Mouse (Mus musculus) liver, embryonic 12.5 days (tissue): Measurements from ENCODE around the gene Ryk. TPM values are rescaled to one million over a fixed set of nuclear protein-coding genes. Genes with fewer than 3 reads are reported as not detected.
"Not testable (repeated sequence)": the region's sequence is repeated elsewhere in the genome, so short reads cannot be mapped to it uniquely, and the experiment has no call there.

Experiments
- ATAC-seq: fragments of 200-750 bp; cut with Nextera tagmentation; 2 replicates; pipeline ENCODE4 v1.8.0; 2017; ENCODE audit warnings: moderate number of reproducible peaks, mild to moderate bottlenecking, moderate library complexity
- H3K27ac ChIP-seq: fragments of 300-500 bp; sonication (generic); 2 replicates; pipeline ENCODE4 v1.5.1; 2016; ENCODE audit warnings: mild to moderate bottlenecking
- H3K27me3 ChIP-seq: fragments of 300-500 bp; sonication (generic); replicated peaks from 2 replicates; pipeline ENCODE4 v1.6.1; 2016; ENCODE audit warnings: mild to moderate bottlenecking, moderate library complexity
- H3K36me3 ChIP-seq: fragments of 300-500 bp; sonication (generic); 2 replicates; pipeline ENCODE4 v1.6.1; 2016; ENCODE audit warnings: mild to moderate bottlenecking, moderate library complexity
- H3K4me1 ChIP-seq: fragments of 300-500 bp; sonication (generic); 2 replicates; pipeline ENCODE4 v1.6.1; 2016
- H3K4me2 ChIP-seq: fragments of 300-500 bp; sonication (generic); 2 replicates; pipeline ENCODE4 v1.6.1; 2016; ENCODE audit warnings: mild to moderate bottlenecking, moderate library complexity
- H3K4me3 ChIP-seq: fragments of 300-500 bp; sonication (generic); 2 replicates; pipeline ENCODE4 v1.5.1; 2016; ENCODE audit warnings: mild to moderate bottlenecking, moderate library complexity
- H3K9ac ChIP-seq: fragments of 300-500 bp; sonication (generic); 2 replicates; pipeline ENCODE4 v1.6.1; 2016; ENCODE audit warnings: mild to moderate bottlenecking, moderate library complexity
- H3K9me3 ChIP-seq: fragments of 300-500 bp; sonication (generic); replicated peaks from 2 replicates; pipeline ENCODE4 v1.6.1; 2016; ENCODE audit warnings: mild to moderate bottlenecking, moderate library complexity
- WGBS: fragments of 180-500 bp; shearing (Covaris S2); methylation state at CpG from one replicate; pipeline ENCODE4 v1.1.7; 2016; ENCODE audit not compliant: insufficient replicate concordance; 5-methylcytosine and 5-hydroxymethylcytosine counted together
- polyA plus RNA-seq: library from polyadenylated mRNA; unstranded; fragments of >200 nt; fragmentation: Nextera tagmentation; extraction: Ambion mirVana; gene quantifications from 2 replicates; pipeline ENCODE4 v1.2.1, GENCODE M21; 2016

Ryk gene
- polyA plus RNA-seq, 1 experiment from 2014 or later, result 8.3 TPM

DNA sequence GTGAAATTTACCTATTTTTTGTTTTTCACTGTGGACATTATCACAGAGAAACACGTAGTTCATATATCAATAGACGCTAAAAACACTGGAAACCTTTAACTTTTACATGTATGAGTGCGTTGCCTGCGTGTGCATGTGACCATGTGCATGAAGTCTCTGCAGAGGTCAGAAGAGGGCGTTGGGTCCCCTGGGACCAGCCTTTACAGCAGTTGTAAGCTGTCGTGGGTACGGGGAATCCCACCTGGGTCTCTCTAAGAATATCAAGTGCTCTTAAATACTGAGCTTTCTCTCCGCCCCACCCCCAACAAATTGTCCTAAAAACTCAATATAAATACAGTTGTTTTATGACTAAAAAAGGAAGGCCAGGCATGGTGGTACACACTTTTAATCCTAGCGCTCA is 50.0 kb downstream of the Ryk start:
- Histone ChIP-seq H3K27me3 (no peaks in the 10 kb centered on the region), H3K4me3 (no peak overlapping the region), H3K9ac (no peak overlapping the region), H3K4me2 (no peak overlapping the region), H3K27ac (no peak overlapping the region), H3K4me1 (peaks cover 10% of the 10 kb centered on the region), H3K9me3 (no peaks in the 10 kb centered on the region), H3K36me3 (peaks cover 35% of the 10 kb centered on the region)
- 81% methylated on average over 9 of the region's 9 CpGs for WGBS
- no peak for ATAC-seq

DNA sequence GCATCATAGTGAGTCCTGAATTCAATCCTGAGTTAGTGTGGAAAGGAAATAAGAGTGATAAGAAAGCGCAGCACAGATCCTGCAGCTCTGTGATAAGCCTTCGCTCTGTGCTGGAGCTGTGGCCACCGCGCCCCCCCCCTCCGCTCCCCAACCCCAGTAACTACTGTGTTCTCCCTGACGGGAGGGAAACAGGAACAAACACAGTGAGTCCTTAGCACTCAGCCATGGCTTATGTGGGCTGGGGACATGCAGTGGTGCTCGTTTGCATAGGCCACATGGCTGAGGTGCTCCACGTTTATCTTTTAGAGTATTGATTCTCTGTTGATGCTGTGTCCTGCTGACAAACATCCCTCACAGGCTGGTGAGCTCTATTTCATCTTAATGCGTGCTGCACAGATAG is 55.4 kb downstream of the Ryk start:
- Histone ChIP-seq H3K36me3 (peaks cover 44% of the 10 kb centered on the region), H3K27me3 (no peaks in the 10 kb centered on the region), H3K4me3 (no peak overlapping the region), H3K4me2 (peak overlapping the region; percentile 33), H3K4me1 (peaks cover 23% of the 10 kb centered on the region), H3K27ac (no peak overlapping the region), H3K9ac (no peak overlapping the region), H3K9me3 (no peaks in the 10 kb centered on the region)
- WGBS, result 6% methylated on average over 9 of the region's 9 CpGs
- peak; percentile 95 for ATAC-seq

DNA sequence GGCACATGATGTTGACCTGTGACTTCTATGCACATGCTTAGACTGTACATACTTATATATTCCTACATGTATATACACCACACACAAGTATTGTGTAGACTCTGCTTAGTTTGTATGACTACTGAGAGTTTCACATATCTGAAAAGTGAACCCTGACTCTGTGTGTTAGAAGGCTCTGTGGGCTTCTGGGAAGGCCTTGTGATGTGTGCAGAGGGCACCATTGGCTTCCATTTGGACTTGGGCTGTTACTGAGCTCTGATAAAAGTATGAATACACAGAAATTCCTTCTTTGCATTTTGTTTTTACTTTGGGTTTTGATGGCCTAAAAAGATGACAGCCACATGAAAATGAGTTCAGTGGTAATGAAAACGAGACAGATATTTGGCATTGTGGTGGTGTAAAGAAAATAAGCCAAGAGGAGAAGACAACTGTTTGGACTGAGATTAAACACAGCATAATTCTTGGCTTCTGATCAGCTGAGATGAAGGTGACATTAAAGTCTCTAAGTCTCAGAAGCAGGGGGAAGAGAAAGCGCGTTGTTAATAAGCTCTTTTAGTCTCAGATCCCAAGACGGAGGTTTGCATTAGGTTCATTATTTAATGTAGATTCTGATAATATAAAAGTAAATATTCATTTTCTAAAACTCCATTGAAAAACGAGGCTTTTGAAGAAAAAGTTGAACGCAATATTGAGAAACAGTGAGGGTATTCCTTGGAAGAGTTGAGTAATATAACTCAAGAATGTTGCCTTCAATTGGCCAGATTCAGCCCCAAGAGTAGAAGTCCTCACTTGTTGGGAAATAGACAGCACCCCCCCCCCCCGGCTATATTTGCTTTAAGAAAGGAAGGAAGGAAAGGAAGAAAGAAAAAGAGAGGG is 58.0 kb downstream of the Ryk start:
- H3K4me3 ChIP-seq, result no peak overlapping the region
- H3K4me1 ChIP-seq, result peaks cover 23% of the 10 kb centered on the region
- no peak for ATAC-seq
- H3K36me3 ChIP-seq, result peaks cover 39% of the 10 kb centered on the region
- no peak overlapping the region for H3K4me2 ChIP-seq
- no peaks in the 10 kb centered on the region for H3K27me3 ChIP-seq
- H3K27ac ChIP-seq, result no peak overlapping the region
- no peaks in the 10 kb centered on the region for H3K9me3 ChIP-seq
- no peak overlapping the region for H3K9ac ChIP-seq
- 80% methylated on average over 7 of the region's 7 CpGs for WGBS

GRCm38 (mm10) chr9:102893356-102893870 is 58.7 kb downstream of the Ryk start:
- H3K9ac ChIP-seq, result no peak overlapping the region
- peaks cover 23% of the 10 kb centered on the region for H3K4me1 ChIP-seq
- WGBS, result 80% methylated on average over 11 of the region's 11 CpGs
- peaks cover 41% of the 10 kb centered on the region for H3K36me3 ChIP-seq
- no peaks in the 10 kb centered on the region for H3K27me3 ChIP-seq
- no peaks in the 10 kb centered on the region for H3K9me3 ChIP-seq
- no peak overlapping the region for H3K4me3 ChIP-seq
- no peak overlapping the region for H3K27ac ChIP-seq
- no peak overlapping the region for H3K4me2 ChIP-seq
- ATAC-seq, result no peak

DNA sequence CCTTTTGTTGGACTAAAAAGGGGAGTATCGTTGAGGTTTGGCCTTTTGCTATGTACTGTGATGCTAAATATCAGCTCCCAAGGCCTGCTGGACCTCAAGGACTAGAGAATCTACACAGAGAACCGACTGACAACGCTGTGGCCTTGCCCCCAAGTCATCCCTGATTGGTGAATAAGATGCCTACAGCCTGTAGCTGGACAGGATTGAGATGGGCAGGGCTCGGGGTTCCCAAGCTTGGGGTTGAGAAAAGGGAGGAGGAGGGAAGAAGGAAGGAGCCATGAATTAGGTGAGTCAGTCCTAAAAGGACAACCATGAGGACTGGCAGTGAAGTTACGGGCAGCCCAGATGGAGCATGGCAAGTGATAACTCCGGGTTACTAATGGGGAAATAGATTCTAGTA is 65.2 kb downstream of the Ryk start:
- 69% methylated on average over 6 of the region's 6 CpGs for WGBS
- no peak overlapping the region for H3K4me2 ChIP-seq
- ATAC-seq, result no peak

DNA sequence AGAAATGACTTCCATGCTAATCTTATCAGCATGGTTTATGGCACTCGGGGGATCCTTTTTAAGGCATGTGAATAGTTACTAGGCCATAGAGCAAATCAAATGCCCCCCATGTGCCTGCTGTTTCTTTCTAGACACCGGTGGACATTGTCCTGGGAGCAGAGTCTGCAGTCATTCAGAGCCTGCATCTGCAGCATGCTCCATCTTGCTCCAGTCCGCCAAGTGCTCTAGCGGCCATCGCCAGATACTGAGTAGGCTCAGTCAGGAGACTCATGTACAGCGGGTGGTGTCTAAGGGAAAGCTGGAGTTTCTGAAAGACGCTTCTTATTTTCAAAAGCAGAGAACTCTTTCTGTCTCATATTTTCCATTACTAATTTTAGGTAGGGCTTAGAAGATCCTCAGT is 67.6 kb downstream of the Ryk start:
- no peaks in the 10 kb centered on the region for H3K9me3 ChIP-seq
- 89% methylated on average over 7 of the region's 7 CpGs for WGBS
- peaks cover 7% of the 10 kb centered on the region; the same call in 1 of the 2 replicates for H3K4me1 ChIP-seq
- H3K36me3 ChIP-seq, result peaks cover 61% of the 10 kb centered on the region
- no peak for ATAC-seq
- no peak overlapping the region for H3K9ac ChIP-seq
- no peak overlapping the region for H3K4me3 ChIP-seq
- no peak overlapping the region for H3K27ac ChIP-seq
- no peak overlapping the region for H3K4me2 ChIP-seq
- no peaks in the 10 kb centered on the region for H3K27me3 ChIP-seq

More for the DNA sequence above, 65.2 kb downstream of the Ryk start:
- Histone ChIP-seq H3K9ac (no peak overlapping the region), H3K27me3 (no peaks in the 10 kb centered on the region), H3K4me1 (peaks cover 7% of the 10 kb centered on the region; the same call in 1 of the 2 replicates), H3K4me3 (no peak overlapping the region), H3K36me3 (peaks cover 48% of the 10 kb centered on the region), H3K27ac (no peak overlapping the region), H3K9me3 (no peaks in the 10 kb centered on the region)

- no peak overlapping the region for H3K4me3 ChIP-seq
- no peak overlapping the region for H3K9ac ChIP-seq
- H3K9me3 ChIP-seq, result no peaks in the 10 kb centered on the region
- no peak for ATAC-seq
- peaks cover 7% of the 10 kb centered on the region; the same call in 1 of the 2 replicates for H3K4me1 ChIP-seq
- peaks cover 55% of the 10 kb centered on the region for H3K36me3 ChIP-seq
- H3K27me3 ChIP-seq, result no peaks in the 10 kb centered on the region
- H3K27ac ChIP-seq, result no peak overlapping the region
- no peak overlapping the region for H3K4me2 ChIP-seq
- WGBS, result 82% methylated on average over 6 of the region's 6 CpGs
These were observed 70.2 kb downstream of the Ryk start for GRCm38 (mm10) chr9:102904952-102905351.

DNA sequence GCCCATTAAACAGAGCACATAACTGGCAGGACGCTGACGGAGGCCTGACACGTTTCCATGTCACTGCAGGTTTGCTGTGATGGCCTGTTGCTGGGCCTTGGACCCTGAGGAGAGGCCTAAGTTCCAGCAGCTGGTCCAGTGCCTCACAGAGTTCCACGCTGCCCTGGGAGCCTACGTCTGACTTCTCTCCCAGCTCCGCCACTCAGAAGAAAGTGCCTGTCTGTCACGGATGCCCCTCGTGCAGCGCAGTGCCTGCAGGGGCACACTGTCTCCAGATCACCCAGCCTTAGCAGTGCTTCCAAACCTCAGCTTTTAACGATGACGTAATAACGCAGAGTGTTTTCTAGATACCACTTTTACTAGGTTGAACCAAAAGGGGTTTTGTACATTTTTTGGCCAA is 72.1 kb downstream of the Ryk start:
- no peak overlapping the region for H3K4me3 ChIP-seq
- peaks cover 7% of the 10 kb centered on the region; the same call in 1 of the 2 replicates for H3K4me1 ChIP-seq
- no peaks in the 10 kb centered on the region for H3K27me3 ChIP-seq
- ATAC-seq, result no peak
- H3K36me3 ChIP-seq, result peaks cover 58% of the 10 kb centered on the region
- H3K4me2 ChIP-seq, result no peak overlapping the region
- no peak overlapping the region for H3K27ac ChIP-seq
- WGBS, result 86% methylated on average over 12 of the region's 12 CpGs
- no peak overlapping the region for H3K9ac ChIP-seq
- no peaks in the 10 kb centered on the region for H3K9me3 ChIP-seq

DNA sequence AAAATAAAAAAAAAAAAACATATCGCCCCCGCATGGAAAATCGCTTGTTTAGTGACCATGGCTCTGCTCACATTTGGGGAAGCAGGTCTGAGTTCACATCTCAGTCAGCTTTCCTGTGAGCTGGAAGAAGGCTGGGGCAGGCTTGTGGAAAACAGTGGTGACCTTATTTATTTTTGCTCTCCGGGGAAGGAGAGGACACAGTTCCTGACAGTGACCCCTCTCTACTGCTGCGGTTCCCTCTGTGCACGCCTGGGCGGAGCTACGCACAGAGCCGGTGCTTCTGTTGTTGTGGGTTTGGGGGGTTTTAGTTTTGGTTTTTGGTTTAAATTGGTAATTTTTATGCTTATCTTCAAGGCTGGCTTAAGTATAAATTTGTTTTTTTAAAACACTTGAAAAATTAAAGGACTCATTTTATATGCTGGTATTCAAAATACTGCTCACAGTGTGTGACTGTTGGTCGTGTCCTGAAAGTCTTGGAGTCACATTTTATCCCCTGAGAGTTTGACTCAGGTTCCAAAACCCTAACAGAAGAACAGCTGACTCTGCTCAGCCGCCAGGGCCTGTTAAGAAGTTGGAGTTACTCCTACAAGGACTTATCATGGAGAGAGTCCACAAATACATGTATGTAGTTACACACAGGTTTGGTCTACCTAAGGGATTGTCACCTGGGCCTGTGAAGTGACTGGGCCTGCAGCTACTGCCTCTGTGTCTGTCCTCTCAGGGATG is 73.0 kb downstream of the Ryk start:
- ATAC-seq, result no peak
- Histone ChIP-seq H3K27ac (no peak overlapping the region), H3K9me3 (no peaks in the 10 kb centered on the region), H3K27me3 (no peaks in the 10 kb centered on the region), H3K4me1 (peaks cover 7% of the 10 kb centered on the region; the same call in 1 of the 2 replicates), H3K36me3 (peaks cover 54% of the 10 kb centered on the region), H3K4me3 (no peak overlapping the region), H3K4me2 (no peak overlapping the region), H3K9ac (no peak overlapping the region)
- WGBS, result 86% methylated on average over 11 of the region's 11 CpGs

DNA sequence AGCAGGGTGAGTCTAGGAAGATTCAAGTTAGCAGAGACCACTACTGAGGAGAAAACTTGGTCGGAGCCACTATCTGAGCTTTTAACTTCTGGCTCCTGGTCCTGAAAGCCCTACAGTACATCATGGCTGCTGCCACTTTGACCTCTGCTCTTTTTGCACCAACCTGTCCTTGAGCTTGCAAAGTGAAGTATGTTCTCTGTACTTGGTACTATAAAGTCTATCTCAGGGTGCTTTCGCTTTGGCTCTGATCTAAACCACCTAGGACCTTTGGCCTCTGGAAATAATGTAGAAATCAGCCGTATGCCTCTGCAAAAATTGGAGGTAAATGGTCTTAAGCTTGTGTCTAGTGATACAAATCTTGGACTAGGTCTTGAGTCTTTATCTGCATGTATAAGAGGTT is 76.8 kb downstream of the Ryk start:
- WGBS, result 81% methylated on average over 3 of the region's 3 CpGs
- peaks cover 25% of the 10 kb centered on the region for H3K36me3 ChIP-seq

GRCm38 (mm10) chr9:102912516-102913035 is 77.9 kb downstream of the Ryk start:
- no peaks in the 10 kb centered on the region for H3K9me3 ChIP-seq
- H3K4me3 ChIP-seq, result no peak overlapping the region
- H3K27me3 ChIP-seq, result no peaks in the 10 kb centered on the region
- no peak overlapping the region for H3K4me2 ChIP-seq
- peaks cover 21% of the 10 kb centered on the region for H3K36me3 ChIP-seq
- H3K9ac ChIP-seq, result no peak overlapping the region
- H3K4me1 ChIP-seq, result no peaks in the 10 kb centered on the region
- H3K27ac ChIP-seq, result no peak overlapping the region
- WGBS, result 85% methylated on average over 10 of the region's 10 CpGs
- no peak for ATAC-seq

More for the DNA sequence above, 76.8 kb downstream of the Ryk start:
- no peaks in the 10 kb centered on the region for H3K27me3 ChIP-seq
- no peaks in the 10 kb centered on the region for H3K4me1 ChIP-seq
- no peak for ATAC-seq
- no peak overlapping the region for H3K9ac ChIP-seq
- no peak overlapping the region for H3K27ac ChIP-seq
- no peaks in the 10 kb centered on the region for H3K9me3 ChIP-seq
- H3K4me3 ChIP-seq, result no peak overlapping the region
- H3K4me2 ChIP-seq, result no peak overlapping the region

GRCm38 (mm10) chr9:102913597-102913996 is 78.9 kb downstream of the Ryk start:
- H3K36me3 ChIP-seq, result peaks cover 12% of the 10 kb centered on the region
- not testable (repeated sequence) for H3K27me3 ChIP-seq, H3K9ac ChIP-seq, H3K4me3 ChIP-seq, H3K4me2 ChIP-seq, H3K4me1 ChIP-seq, H3K27ac ChIP-seq, ATAC-seq, H3K9me3 ChIP-seq
- WGBS, result 84% methylated on average over 3 of the region's 3 CpGs
